Mouse (Mus musculus) heart, adult 2 months (tissue): ENCODE measurements around the gene Klk4. TPM values are rescaled to one million over a fixed set of nuclear protein-coding genes. Genes with fewer than 3 reads are reported as not detected.
A peak's percentile ranks its signal among the peaks of the same experiment; 100 is the strongest.

ENCODE experiments used
- DNase-seq, 2 experiments: peaks; one replicate each; pipeline ENCODE4 v3.0.0; 2021
- H3K27ac ChIP-seq: fragments of 200-600 bp; 2 replicates; pipeline ENCODE4 v1.8.1; 2022
- H3K27me3 ChIP-seq: fragments of 200-500 bp; 2 replicates; pipeline ENCODE4 v1.6.1; 2012; ENCODE audit warnings: mild to moderate bottlenecking, low read length, inconsistent platforms, mixed read lengths; ENCODE audit not compliant: control insufficient read depth, insufficient read depth
- H3K36me3 ChIP-seq: fragments of 200-500 bp; 2 replicates; pipeline ENCODE4 v1.6.1; 2012; ENCODE audit warnings: low read length, inconsistent platforms; ENCODE audit not compliant: control insufficient read depth, insufficient read depth
- H3K4me1 ChIP-seq: fragments of 200-500 bp; 2 replicates; pipeline ENCODE4 v1.6.1; 2011; ENCODE audit warnings: low read length; ENCODE audit not compliant: control insufficient read depth, insufficient read depth
- H3K4me3 ChIP-seq: fragments of 200-600 bp; 2 replicates; pipeline ENCODE4 v1.8.1; 2022
- H3K79me2 ChIP-seq: fragments of 200-500 bp; replicated peaks from 2 replicates; pipeline ENCODE4 v1.6.1; 2012; ENCODE audit warnings: mild to moderate bottlenecking, inconsistent platforms, low read length, moderate library complexity, mixed read lengths; ENCODE audit not compliant: control insufficient read depth, insufficient read depth
- H3K9ac ChIP-seq: fragments of 200-500 bp; 2 replicates; pipeline ENCODE4 v1.6.1; 2012; ENCODE audit warnings: low read depth, mild to moderate bottlenecking, control low read depth, inconsistent platforms, low read length, mixed read lengths
- CTCF ChIP-seq: fragments of 200-600 bp; IDR thresholded peaks from 2 replicates; pipeline ENCODE4 v1.8.1; 2022; ENCODE audit warnings: antibody characterized with exemption, mild to moderate bottlenecking, moderate library complexity
- EP300 ChIP-seq: fragments of 200-500 bp; IDR thresholded peaks from 2 replicates; pipeline ENCODE4 v1.6.1; 2011; ENCODE audit warnings: low read depth, low read length, control low read depth; ENCODE audit not compliant: insufficient read depth
- POLR2A ChIP-seq: fragments of 200-500 bp; IDR thresholded peaks from 2 replicates; pipeline ENCODE4 v1.6.1; 2011; ENCODE audit warnings: mild to moderate bottlenecking, low read depth, low read length, control low read depth; ENCODE audit not compliant: insufficient read depth
- WGBS: fragments of 180-500 bp; shearing (Covaris S2); methylation state at CpG from one replicate; pipeline ENCODE4 v1.1.7; 2018; 5-methylcytosine and 5-hydroxymethylcytosine counted together
- intact Hi-C: fragments of 180-260 bp; cut with DNase I; formaldehyde crosslinking; loops from one replicate; pipeline ENCODE4 v1.15.1; 2025
- polyA plus RNA-seq: library from polyadenylated mRNA; depleted of rRNA; stranded (reverse); fragments of >200 nt; gene quantifications from 2 replicates; pipeline ENCODE4 v1.2.3, GENCODE M21; 2012
- total RNA-seq, 2 experiments: library from RNA; stranded (reverse); gene quantifications; 2 replicates each; pipeline ENCODE4 v1.2.3; 2021

Klk4 gene
- total and polyA plus RNA-seq, 3 experiments: not detected

DNA sequence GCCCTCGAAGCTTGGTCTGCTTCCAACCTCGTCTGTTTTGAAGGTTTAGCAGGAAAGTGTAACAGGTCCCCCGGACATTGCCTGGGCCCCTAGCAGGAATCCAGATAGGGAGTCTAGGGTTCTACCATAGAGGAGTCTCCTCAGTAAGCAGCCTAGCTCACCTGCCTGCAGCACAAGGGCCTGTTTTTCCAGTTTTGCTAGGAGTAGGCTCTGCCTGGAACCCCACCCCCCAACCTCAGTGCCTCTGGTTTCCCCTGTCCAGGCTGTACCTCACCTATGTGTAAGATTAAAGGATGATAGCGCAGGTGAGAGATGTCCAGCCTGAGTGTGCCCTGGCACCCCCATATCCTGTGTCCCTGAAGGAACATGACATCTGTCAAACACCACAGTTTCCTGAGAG lies 4.5 kb upstream of the Klk4 start:
- Histone ChIP-seq H3K4me3 (no peak overlapping the region), H3K9ac (no peak overlapping the region), H3K4me1 (no peaks in the 10 kb centered on the region), H3K27ac (no peak overlapping the region), H3K36me3 (no peaks in the 10 kb centered on the region), H3K79me2 (no peaks in the 10 kb centered on the region), H3K27me3 (no peaks in the 10 kb centered on the region)
- 67% methylated on average over 4 of the region's 4 CpGs for WGBS
- no peak for DNase-seq
- no peak for TF ChIP-seq EP300
- TF ChIP-seq POLR2A: no peak
- TF ChIP-seq CTCF: no peak
- intact Hi-C loops: no loop called here

DNA sequence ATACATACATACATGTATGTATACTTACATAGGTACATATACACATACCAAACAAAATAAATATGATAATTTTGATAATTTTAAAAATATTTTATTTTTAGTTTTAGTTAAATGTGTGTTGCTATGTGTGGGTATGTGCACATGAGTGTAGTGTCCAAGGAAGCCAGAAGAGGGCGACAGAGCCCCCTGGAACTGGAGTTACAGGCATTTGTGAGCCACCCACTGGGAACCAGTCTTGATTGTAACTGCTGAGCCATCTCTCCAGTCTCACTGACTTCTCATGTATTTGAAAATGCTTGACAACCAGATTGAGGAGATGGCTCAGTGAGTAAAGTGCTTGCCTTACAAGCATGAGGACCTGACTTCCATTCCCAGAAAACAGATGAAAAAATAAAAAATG lies 2.7 kb upstream of the Klk4 start:
- DNase-seq: no peak
- Histone ChIP-seq H3K9ac (no peak overlapping the region), H3K27me3 (no peaks in the 10 kb centered on the region), H3K27ac (no peak overlapping the region), H3K4me1 (no peaks in the 10 kb centered on the region), H3K4me3 (no peak overlapping the region), H3K36me3 (no peaks in the 10 kb centered on the region), H3K79me2 (no peaks in the 10 kb centered on the region)
- 27% methylated on average over 1 of the region's 1 CpGs for WGBS
- intact Hi-C loops: no loop called here
- no peak for TF ChIP-seq CTCF
- TF ChIP-seq POLR2A: no peak
- no peak for TF ChIP-seq EP300

DNA sequence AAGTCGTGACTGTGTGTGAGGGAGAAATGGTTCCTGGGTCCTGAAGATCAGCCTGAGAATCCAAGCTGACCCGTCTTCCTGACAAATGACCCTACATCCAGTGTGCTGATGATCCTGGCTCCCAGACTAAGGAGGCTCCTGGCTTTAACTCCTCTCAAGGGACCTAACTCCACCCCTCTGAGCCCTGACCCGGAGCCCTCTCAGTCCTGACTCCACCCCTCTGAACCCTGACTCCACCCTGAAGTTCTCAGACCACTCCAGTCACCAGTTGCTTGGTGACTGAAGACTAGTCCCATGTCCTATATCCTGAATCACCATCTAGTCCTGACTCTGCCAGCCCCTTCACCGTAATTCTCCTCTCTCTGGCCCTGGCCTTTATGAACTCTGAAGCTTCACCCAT lies 1.4 kb downstream of the Klk4 start:
- Histone ChIP-seq H3K9ac (no peak overlapping the region), H3K27ac (no peak overlapping the region), H3K4me1 (no peaks in the 10 kb centered on the region), H3K4me3 (no peak overlapping the region), H3K36me3 (no peaks in the 10 kb centered on the region), H3K79me2 (no peaks in the 10 kb centered on the region), H3K27me3 (no peaks in the 10 kb centered on the region)
- DNase-seq: peak in 1 of 2 experiments; percentile 10
- intact Hi-C loops: no loop called here
- WGBS: 19% methylated on average over 4 of the region's 4 CpGs
- TF ChIP-seq EP300 (no peak), CTCF (no peak), POLR2A (no peak)

DNA sequence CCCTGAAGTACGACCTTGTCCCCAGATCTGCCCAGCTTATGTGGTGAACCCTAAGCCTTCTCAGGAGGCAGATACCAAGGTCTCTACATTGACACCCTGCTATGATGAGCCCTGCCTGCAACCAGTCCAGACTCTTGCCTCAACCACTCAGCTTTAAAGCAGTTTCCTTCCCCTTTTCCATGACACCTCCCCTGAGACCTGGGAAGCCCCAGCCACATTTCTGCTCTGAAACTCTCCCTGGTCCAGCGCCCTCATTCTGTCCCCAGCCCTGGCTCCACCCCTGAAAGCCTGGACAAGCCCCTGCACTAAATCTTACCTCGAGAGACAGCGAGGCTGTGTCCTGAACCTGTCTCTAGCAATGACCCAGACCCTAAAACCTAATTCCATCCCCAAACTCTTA lies 1.9 kb downstream of the Klk4 start:
- H3K27ac ChIP-seq: no peak overlapping the region
- DNase-seq: peak in 1 of 2 experiments; percentile 13
- WGBS: 19% methylated on average over 4 of the region's 4 CpGs

DNA sequence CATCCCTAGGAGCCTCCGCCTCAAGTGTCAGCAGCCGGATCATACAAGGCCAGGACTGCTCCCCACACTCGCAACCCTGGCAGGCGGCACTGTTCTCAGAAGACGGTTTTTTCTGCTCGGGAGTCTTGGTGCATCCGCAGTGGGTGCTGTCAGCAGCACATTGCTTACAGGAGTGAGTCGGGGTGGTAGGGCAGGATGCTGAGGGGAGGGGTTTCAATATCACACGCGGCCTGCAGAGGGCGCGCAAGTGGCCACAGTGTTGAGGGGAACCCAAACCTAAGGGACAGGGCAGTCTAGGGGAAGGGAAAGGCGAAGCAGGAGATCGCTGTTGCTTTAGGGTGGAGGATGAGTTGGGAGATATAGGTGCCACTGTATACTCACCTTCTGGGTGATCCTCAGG lies 2.6 kb downstream of the Klk4 start:
- no peak overlapping the region for H3K9ac ChIP-seq
- H3K79me2 ChIP-seq: no peaks in the 10 kb centered on the region
- H3K4me1 ChIP-seq: no peaks in the 10 kb centered on the region
- no peaks in the 10 kb centered on the region for H3K27me3 ChIP-seq
- intact Hi-C loops: no loop called here
- 11% methylated on average over 14 of the region's 14 CpGs for WGBS
- no peak overlapping the region for H3K4me3 ChIP-seq
- no peak overlapping the region for H3K27ac ChIP-seq
- H3K36me3 ChIP-seq: no peaks in the 10 kb centered on the region
- TF ChIP-seq CTCF: peak; percentile 74
- TF ChIP-seq POLR2A: no peak
- TF ChIP-seq EP300: no peak
- peak; percentile 24 to 60 for DNase-seq

More for the DNA sequence above, 1.9 kb downstream of the Klk4 start:
- Histone ChIP-seq H3K79me2 (no peaks in the 10 kb centered on the region), H3K9ac (no peak overlapping the region), H3K36me3 (no peaks in the 10 kb centered on the region), H3K4me1 (no peaks in the 10 kb centered on the region), H3K27me3 (no peaks in the 10 kb centered on the region), H3K4me3 (no peak overlapping the region)
- intact Hi-C loops: no loop called here
- TF ChIP-seq CTCF: no peak
- no peak for TF ChIP-seq EP300
- no peak for TF ChIP-seq POLR2A

DNA sequence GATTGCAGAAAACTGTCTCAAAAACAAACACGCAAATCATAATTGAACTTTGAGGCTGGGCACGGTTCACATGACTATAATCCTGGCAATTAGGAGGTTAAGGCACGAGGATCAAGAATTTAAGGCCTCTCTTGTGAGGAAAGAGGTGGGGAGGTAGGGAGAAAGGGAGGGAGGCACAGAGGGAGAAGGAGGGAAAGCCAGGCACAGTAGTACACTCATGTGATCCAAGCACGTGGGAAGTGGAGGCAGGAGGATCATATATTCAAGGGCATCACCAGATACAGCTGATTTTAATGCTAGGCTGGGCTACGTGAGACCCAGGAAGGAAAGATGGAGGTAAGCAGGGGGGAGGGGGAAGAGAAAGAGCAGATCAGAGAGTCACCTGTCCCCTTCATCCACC lies 10.4 kb downstream of the Klk4 start:
- DNase-seq: no peak
- Histone ChIP-seq H3K27ac (no peak overlapping the region), H3K9ac (no peak overlapping the region), H3K36me3 (no peaks in the 10 kb centered on the region), H3K4me1 (no peaks in the 10 kb centered on the region), H3K27me3 (no peaks in the 10 kb centered on the region), H3K4me3 (no peak overlapping the region), H3K79me2 (no peaks in the 10 kb centered on the region)
- 66% methylated on average over 5 of the region's 5 CpGs for WGBS
- no peak for TF ChIP-seq CTCF
- TF ChIP-seq POLR2A: no peak
- TF ChIP-seq EP300: no peak
- intact Hi-C loops: loop anchor here (10.0 kb wide), 1 partner anchor 307 kb away; no protein-coding TSS in a partner anchor
